Mouse (Mus musculus) intestine, embryonic 14.5 days (tissue): ENCODE results near the gene Myh14. TPM values are rescaled to one million over a fixed set of nuclear protein-coding genes. Genes with fewer than 3 reads are reported as not detected.

Experiments
- ATAC-seq: fragments of 200-750 bp; cut with Nextera tagmentation; replicated peaks from 2 replicates; pipeline ENCODE4 v1.8.0; 2017; ENCODE audit warnings: low read depth, moderate number of reproducible peaks, moderate TSS enrichment, moderate library complexity; ENCODE audit not compliant: low FRiP score, low TSS enrichment
- DNase-seq: peaks from one replicate; pipeline ENCODE4 v3.0.0-alpha.2; 2018; ENCODE audit warnings: low spot score
- H3K27ac ChIP-seq: fragments of 300-500 bp; sonication (generic); 2 replicates; pipeline ENCODE4 v1.5.1; 2014; ENCODE audit warnings: low read depth, mild to moderate bottlenecking, control low read depth
- H3K27me3 ChIP-seq: fragments of 300-500 bp; sonication (generic); replicated peaks from 2 replicates; pipeline ENCODE4 v1.6.1; 2014; ENCODE audit warnings: low read length, control low read depth; ENCODE audit not compliant: control insufficient read depth, insufficient read depth
- H3K36me3 ChIP-seq: fragments of 300-500 bp; sonication (generic); 2 replicates; pipeline ENCODE4 v1.6.1; 2014; ENCODE audit warnings: low read length, control low read depth; ENCODE audit not compliant: control insufficient read depth, insufficient read depth
- H3K4me1 ChIP-seq: fragments of 300-500 bp; sonication (generic); replicated peaks from 2 replicates; pipeline ENCODE4 v1.6.1; 2014; ENCODE audit warnings: low read length, control low read depth, mixed read lengths; ENCODE audit not compliant: control insufficient read depth, insufficient read depth
- H3K4me2 ChIP-seq: fragments of 300-500 bp; sonication (generic); 2 replicates; pipeline ENCODE4 v1.6.1; 2014; ENCODE audit warnings: low read length
- H3K4me3 ChIP-seq: fragments of 300-500 bp; sonication (generic); 2 replicates; pipeline ENCODE4 v1.5.1; 2014; ENCODE audit warnings: low read depth, low read length, control low read depth, mixed read lengths
- H3K9ac ChIP-seq: fragments of 300-500 bp; sonication (generic); 2 replicates; pipeline ENCODE4 v1.6.1; 2014; ENCODE audit warnings: mild to moderate bottlenecking, low read length
- H3K9me3 ChIP-seq: fragments of 300-500 bp; sonication (generic); 2 replicates; pipeline ENCODE4 v1.6.1; 2016; ENCODE audit warnings: low read length, control low read depth; ENCODE audit not compliant: control insufficient read depth
- WGBS: fragments of 180-500 bp; shearing (Covaris S2); extraction: QIAGEN DNeasy Blood & Tissue Kit; methylation state at CpG from one replicate; pipeline ENCODE4 v1.1.7; 2014; 5-methylcytosine and 5-hydroxymethylcytosine counted together
- polyA plus RNA-seq: library from polyadenylated mRNA; unstranded; fragments of >200 nt; fragmentation: Nextera tagmentation; extraction: Ambion mirVana; gene quantifications from 2 replicates; pipeline ENCODE4 v1.2.1, GENCODE M21; 2014

Myh14 gene
- polyA plus RNA-seq, 1 experiment from 2014 or later, result 33.4 TPM

DNA sequence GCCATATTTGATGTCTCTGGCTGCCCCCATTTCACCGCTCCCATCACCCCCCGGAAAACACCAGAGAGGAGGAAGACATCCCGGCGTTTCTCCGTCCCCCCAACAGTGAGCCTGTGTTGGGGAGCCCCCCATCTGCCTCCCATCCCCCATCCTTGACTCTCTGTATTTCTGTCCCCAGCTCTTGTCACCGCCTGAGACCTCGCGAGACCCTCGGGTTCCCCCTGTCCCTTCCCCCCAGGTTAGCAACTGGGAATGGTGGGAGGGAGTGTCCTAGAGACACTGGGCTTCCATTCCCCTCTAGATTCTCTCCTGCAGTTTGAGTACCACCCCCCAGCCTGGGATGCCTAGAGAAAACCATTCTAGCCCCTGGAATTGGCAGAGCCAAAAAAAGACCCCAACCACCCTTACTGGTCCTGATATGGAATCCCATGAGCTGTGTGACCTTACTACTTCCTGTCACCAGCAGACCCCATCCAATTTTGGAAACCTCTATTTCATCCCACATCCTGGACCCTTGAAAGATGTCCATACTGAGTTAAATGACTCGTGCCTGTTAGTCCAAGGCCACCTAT is 69.9 kb downstream of the Myh14 start:
- 81% methylated on average over 10 of the region's 10 CpGs for WGBS
- Histone ChIP-seq H3K36me3 (no peaks in the 10 kb centered on the region), H3K4me3 (no peak overlapping the region), H3K27ac (no peak overlapping the region), H3K4me2 (no peak overlapping the region), H3K4me1 (no peaks in the 10 kb centered on the region), H3K9ac (no peak overlapping the region), H3K9me3 (no peaks in the 10 kb centered on the region), H3K27me3 (peaks cover 50% of the 10 kb centered on the region)
- DNase-seq (no peak), ATAC-seq (no peak)

DNA sequence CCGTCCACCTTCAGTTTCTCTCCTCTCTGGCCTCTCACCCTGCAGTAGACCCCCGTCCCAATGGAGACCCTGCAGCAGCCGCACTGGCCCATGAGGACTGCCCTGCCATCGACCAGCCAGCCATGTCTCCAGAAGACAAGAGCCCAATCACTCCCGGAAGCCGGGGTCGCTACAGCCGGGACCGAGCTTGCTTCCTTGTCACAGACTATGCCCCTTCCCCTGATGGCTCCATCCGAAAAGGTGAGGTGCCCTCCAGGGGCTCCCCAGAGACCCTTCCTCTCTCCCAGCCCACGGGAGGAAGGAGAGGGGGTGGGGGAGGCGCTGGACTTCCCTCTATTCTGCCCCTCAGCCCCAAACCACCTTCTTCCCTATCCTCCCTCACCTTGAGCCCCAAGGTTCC is 72.3 kb downstream of the Myh14 start:
- no peak overlapping the region for H3K4me2 ChIP-seq
- H3K27ac ChIP-seq, result no peak overlapping the region
- H3K9ac ChIP-seq, result no peak overlapping the region
- H3K27me3 ChIP-seq, result peaks cover 31% of the 10 kb centered on the region
- H3K9me3 ChIP-seq, result no peaks in the 10 kb centered on the region
- 80% methylated on average over 11 of the region's 12 CpGs for WGBS
- H3K4me3 ChIP-seq, result no peak overlapping the region
- DNase-seq, result no peak
- no peak for ATAC-seq
- no peaks in the 10 kb centered on the region for H3K36me3 ChIP-seq
- no peaks in the 10 kb centered on the region; the same call in 1 of the 2 replicates for H3K4me1 ChIP-seq

DNA sequence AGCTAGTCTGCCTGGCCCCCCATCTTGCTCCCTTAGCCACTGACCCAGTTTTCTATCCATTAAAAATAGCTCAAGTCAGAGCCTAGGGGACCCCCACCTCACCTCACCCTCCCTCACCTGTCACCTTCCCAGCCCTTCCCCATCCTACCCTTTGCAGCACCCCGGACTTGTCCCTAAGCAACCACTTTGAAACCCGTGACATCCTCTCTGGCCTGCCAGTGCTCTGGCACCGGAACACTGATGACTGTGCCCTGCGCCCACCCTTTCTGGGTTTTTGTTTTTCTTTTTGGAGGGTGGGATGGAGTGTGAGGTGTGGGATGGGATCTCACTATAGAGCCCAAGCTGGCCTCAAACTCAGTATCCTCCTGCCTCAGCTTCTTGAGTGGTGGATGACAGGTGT is 73.0 kb downstream of the Myh14 start:
- Histone ChIP-seq H3K36me3 (no peaks in the 10 kb centered on the region), H3K4me2 (no peak overlapping the region), H3K27me3 (peaks cover 31% of the 10 kb centered on the region), H3K4me1 (no peaks in the 10 kb centered on the region; the same call in 1 of the 2 replicates), H3K9me3 (no peaks in the 10 kb centered on the region), H3K4me3 (no peak overlapping the region), H3K9ac (no peak overlapping the region), H3K27ac (no peak overlapping the region)
- WGBS, result 91% methylated on average over 4 of the region's 4 CpGs
- ATAC-seq (no peak), DNase-seq (no peak)

DNA sequence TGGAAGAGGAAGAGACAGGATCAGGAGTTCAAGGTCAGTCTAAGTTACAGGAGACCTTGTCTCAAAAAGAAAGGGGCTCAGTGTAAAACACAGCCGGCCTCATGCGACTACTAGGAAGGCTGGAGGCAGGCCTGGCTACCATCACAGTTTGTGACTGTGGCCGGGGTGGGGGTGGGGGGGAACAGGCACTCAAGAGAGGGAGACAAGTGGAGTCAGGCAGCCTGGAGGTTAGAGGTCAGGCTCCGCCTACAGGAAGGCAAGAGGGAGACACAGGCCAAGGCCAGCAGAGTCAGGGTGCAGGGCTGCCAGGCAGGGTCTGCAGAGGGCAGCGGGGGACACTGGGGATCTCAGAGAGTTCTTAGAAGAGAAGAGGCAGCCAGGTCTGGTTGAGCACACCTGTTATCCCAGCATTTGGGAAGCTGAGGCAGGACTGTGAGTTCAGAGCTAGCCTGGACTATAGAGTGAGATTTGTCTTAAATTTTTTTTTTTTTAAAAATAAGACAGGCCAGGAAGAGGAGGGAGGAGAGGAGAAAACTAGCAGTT is 73.6 kb downstream of the Myh14 start:
- Histone ChIP-seq H3K9me3 (no peaks in the 10 kb centered on the region), H3K4me2 (no peak overlapping the region), H3K4me3 (no peak overlapping the region), H3K27ac (no peak overlapping the region), H3K9ac (no peak overlapping the region), H3K4me1 (no peaks in the 10 kb centered on the region; the same call in 1 of the 2 replicates), H3K27me3 (peaks cover 31% of the 10 kb centered on the region), H3K36me3 (no peaks in the 10 kb centered on the region)
- WGBS, result 26% methylated on average over 5 of the region's 5 CpGs
- DNase-seq (no peak), ATAC-seq (no peak)

DNA sequence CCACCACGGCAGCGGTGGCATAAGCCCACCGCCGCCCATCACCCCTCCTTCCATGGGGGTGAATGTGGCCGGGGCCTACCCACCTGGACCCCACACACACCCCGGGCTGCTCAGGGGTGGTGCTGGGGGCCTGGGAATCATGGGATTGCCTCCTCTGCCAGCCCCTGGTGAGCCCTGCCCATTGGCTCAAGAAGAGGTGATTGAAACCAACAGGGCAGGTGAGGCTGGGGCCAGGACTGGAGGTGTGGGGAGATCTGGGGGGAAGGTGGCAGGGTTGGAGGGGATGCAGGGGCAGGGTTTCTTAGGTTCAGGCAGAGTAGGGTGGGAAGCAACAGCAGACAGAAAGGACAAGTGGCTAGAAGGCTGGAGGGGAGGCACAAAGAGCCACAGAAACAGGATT is 74.6 kb downstream of the Myh14 start:
- peaks cover 4% of the 10 kb centered on the region; the same call in 1 of the 2 replicates for H3K4me1 ChIP-seq
- no peak overlapping the region for H3K4me2 ChIP-seq
- H3K36me3 ChIP-seq, result no peaks in the 10 kb centered on the region
- ATAC-seq (no peak), DNase-seq (no peak)
- H3K4me3 ChIP-seq, result no peak overlapping the region
- H3K27ac ChIP-seq, result no peak overlapping the region
- no peaks in the 10 kb centered on the region for H3K9me3 ChIP-seq
- WGBS, result 93% methylated on average over 6 of the region's 6 CpGs
- H3K9ac ChIP-seq, result no peak overlapping the region
- H3K27me3 ChIP-seq, result peaks cover 31% of the 10 kb centered on the region

DNA sequence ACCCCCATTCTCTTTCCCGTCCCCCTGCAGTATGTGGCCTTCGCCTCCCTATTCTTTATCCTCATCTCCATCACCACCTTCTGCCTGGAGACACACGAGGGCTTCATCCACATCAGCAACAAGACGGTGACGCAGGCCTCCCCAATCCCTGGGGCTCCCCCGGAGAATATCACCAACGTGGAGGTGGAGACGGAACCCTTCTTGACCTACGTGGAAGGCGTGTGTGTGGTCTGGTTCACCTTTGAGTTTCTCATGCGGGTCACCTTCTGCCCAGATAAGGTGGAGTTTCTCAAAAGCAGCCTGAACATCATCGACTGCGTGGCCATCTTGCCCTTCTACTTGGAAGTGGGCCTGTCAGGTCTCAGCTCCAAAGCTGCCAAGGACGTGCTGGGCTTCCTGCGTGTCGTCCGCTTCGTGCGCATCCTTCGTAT is 75.5 kb downstream of the Myh14 start:
- ATAC-seq, result no peak
- Histone ChIP-seq H3K27ac (no peak overlapping the region), H3K4me1 (peaks cover 6% of the 10 kb centered on the region; the same call in 1 of the 2 replicates), H3K36me3 (no peaks in the 10 kb centered on the region), H3K4me2 (no peak overlapping the region), H3K27me3 (peaks cover 34% of the 10 kb centered on the region), H3K9ac (no peak overlapping the region), H3K9me3 (no peaks in the 10 kb centered on the region), H3K4me3 (no peak overlapping the region)
- no peak for DNase-seq
- 90% methylated on average over 20 of the region's 20 CpGs for WGBS

DNA sequence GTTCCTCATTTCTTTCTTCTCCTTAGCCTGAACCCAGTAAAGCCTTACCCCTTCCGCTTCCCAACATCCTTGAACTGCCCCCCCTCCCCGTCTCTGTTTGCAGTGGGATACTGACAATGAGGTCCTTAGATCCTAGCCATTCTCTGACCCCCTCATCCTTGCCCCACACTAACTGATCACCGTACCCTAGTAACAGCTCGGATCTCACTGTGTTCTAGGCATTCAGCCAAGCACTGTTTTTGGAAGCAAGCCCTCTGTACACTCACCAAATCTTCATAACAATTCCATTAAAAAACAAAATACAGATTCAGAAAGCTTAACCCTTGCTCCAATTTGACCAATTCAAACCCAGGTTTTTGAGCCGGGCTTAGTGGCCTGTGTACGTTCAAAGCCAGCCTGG is 76.4 kb downstream of the Myh14 start:
- 61% methylated on average over 6 of the region's 6 CpGs for WGBS
- H3K9me3 ChIP-seq, result no peaks in the 10 kb centered on the region
- DNase-seq (no peak), ATAC-seq (no peak)
- no peak overlapping the region for H3K4me3 ChIP-seq
- H3K27me3 ChIP-seq, result peaks cover 43% of the 10 kb centered on the region
- H3K36me3 ChIP-seq, result no peaks in the 10 kb centered on the region
- no peak overlapping the region for H3K27ac ChIP-seq
- H3K4me2 ChIP-seq, result no peak overlapping the region
- peaks cover 7% of the 10 kb centered on the region; the same call in 1 of the 2 replicates for H3K4me1 ChIP-seq
- no peak overlapping the region for H3K9ac ChIP-seq

DNA sequence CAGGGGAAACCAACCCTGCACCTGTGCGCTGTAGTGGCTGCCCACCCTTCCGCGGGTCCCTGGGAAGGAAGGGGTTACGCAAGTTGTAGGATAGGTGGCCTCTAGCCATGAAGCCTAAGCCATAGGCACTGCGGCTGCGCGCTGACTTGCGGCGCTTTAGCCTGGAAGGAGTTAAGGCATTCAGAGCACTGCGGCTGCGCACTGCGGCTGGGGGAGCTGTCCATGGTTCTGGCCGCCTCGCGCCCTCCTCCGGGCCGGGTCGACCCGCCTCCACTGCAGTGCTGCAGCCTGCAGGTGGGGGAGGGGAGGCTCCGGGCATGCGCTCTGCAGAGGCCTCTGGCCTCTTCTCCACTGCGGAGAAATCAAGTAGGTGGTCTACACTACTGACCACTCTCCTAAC is 76.9 kb downstream of the Myh14 start:
- Histone ChIP-seq H3K27ac (no peak overlapping the region), H3K4me3 (no peak overlapping the region), H3K4me1 (peaks cover 13% of the 10 kb centered on the region), H3K9me3 (no peaks in the 10 kb centered on the region), H3K27me3 (peaks cover 47% of the 10 kb centered on the region), H3K4me2 (peak overlapping the region; percentile 11; the same call in 1 of the 2 replicates), H3K9ac (no peak overlapping the region), H3K36me3 (no peaks in the 10 kb centered on the region)
- under 1% methylated on average over 22 of the region's 22 CpGs for WGBS
- peak; percentile 18; the same call in 1 of the 2 replicates for ATAC-seq
- DNase-seq, result peak; percentile 95

DNA sequence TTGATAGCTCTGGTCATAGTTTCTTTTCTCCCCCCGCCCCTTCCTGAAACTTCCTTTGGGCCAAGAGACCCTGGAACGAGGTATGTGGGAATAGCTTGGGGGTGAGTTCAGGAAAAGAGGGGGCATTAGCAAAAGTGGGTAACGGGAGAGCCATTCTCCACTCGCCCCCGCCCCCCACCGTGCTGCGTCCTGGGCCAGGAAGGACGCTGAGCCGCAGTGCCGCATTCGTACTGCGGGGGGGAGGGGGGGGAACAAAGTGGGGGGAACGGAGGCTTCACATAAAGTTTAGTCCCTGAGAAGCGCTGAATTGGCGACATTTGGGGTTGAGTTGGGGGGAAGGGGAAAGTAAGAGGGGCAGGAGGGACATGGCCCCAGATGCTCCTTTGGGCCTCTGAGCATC is 77.6 kb downstream of the Myh14 start:
- Histone ChIP-seq H3K9me3 (no peaks in the 10 kb centered on the region), H3K27ac (no peak overlapping the region), H3K4me1 (peaks cover 15% of the 10 kb centered on the region), H3K4me2 (no peak overlapping the region), H3K9ac (no peak overlapping the region), H3K36me3 (no peaks in the 10 kb centered on the region), H3K27me3 (peaks cover 54% of the 10 kb centered on the region), H3K4me3 (no peak overlapping the region)
- no peak for ATAC-seq
- WGBS, result 5% methylated on average over 15 of the region's 15 CpGs
- no peak for DNase-seq
